Mouse (Mus musculus) spleen, embryonic (tissue): ENCODE measurements around the gene Apod.
"Not testable (repeated sequence)": the region's sequence is repeated elsewhere in the genome, so short reads cannot be mapped to it uniquely, and the experiment has no call there.

ENCODE experiments used
- CTCF ChIA-PET: fragments of 350-600 bp; sonication (Branson Sonifier 250); formaldehyde crosslinking; loops from one replicate; lab custom pipeline; 2022; lab: Charles Lee

Apod gene

DNA sequence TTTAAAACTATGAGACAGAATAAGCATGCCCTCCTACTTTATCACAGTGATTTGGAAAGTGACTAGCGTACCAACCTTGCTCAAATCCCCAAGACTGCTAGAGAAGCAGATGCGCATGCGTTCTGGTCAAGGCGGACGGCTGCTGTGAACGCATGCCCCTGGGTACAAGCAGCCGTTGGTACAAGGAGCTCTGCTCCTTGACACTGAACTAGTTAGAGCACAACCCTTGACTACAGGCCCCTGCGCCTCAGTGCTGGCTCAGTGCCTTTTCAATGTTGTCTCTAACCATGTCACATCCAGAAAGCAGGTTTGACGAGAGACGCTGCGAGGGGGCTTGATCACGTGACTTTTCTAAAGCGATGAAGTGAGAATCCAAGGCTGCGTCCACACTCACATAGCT is 10.5 kb upstream of the Apod start:
- CTCF ChIA-PET: no interaction called here

DNA sequence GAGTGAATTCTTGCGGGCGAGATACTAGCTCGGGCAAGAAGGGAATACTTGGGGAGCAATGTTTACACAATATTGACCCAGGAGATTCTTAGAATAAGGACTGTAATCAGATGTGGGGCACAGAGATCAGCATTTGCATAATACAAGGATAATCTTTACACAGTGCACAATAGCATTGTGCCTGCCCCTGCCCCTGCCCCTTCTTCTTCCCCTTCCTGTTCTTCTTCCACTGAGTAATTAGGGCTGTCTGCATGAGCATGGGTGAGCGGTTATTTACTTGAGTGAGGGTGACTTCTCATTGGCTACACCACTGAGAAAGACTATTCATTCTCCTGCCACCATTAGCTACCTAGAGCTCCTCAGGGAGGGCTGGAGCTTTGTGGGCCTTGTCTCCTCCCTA is 6.9 kb upstream of the Apod start:
- CTCF ChIA-PET: no interaction called here

DNA sequence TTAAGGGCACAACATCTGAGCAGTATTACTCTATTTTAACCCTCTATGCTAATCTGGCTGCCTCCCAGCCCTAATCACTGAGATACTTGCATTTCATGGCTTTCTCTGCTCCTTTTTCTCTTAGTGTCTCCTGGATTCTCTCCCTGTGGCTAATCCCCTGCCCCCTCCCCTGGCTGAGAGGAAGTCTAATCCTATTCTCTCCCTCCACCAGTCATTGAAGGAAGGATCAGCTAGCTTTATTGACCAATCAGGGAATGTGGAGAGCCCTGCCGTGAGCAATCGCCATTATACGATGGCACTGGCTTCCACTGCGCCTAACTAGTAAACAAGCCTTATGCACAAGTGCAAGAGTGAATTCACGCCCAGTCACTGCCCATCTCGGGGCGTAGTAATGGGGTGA is 6.3 kb upstream of the Apod start:
- CTCF ChIA-PET: no interaction called here

DNA sequence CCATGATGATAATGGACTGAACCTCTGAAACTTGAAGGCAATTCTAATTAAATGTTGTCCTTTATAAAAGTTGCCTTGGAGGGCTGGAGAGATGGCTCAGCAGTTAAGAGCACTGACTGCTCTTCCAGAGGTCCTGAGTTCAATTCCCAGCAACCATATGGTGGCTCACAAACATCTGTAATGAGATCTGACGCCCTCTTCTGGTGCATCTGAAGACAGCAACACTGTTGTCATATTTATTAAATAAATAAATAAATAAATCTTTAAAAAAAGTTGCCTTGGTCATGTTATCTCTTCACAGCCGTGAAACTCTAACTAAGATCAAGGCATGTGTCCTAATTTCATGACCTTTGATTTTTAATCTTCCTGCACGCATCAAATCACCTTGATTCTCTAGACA is 5.1 kb upstream of the Apod start:
- CTCF ChIA-PET: not testable (repeated sequence)

DNA sequence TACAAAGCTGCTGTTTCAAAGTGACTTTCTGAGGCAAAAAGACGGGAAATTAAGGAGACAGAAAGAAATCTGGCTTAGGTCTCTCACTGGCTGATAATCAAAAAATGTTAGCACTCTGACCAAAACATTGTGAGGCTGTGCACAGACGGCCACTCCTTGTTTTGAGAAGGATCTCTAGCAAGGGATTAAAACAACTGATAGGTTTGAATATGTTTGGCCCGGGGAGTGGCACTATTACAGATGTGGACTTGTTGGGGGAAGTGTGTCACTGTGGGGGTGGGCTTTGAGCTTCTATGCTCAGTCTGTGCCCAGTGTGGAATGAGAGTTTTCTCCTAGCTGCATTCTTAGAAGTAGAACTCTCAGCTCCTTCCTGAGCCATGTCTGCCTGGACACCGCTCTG is 4.7 kb upstream of the Apod start:
- CTCF ChIA-PET: no interaction called here

DNA sequence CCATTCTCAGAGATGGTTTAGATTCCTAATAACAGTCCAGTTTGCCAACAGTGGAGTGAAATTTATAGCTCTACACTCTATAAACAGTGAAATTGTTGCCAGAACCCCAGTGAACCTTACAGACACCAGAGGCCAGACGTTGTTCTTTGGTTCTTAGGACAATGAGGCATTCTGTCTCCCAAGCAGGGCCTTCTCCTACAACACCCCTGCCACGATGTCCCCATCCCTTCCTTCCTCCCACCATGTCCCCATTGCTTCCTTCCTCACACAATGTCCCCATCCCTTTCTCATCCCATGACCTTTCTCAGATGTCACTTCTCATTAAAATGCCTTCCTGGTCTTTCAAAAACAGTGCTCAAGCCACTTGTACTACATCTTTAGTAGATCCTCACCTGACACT is 3.8 kb upstream of the Apod start:
- CTCF ChIA-PET: no interaction called here

DNA sequence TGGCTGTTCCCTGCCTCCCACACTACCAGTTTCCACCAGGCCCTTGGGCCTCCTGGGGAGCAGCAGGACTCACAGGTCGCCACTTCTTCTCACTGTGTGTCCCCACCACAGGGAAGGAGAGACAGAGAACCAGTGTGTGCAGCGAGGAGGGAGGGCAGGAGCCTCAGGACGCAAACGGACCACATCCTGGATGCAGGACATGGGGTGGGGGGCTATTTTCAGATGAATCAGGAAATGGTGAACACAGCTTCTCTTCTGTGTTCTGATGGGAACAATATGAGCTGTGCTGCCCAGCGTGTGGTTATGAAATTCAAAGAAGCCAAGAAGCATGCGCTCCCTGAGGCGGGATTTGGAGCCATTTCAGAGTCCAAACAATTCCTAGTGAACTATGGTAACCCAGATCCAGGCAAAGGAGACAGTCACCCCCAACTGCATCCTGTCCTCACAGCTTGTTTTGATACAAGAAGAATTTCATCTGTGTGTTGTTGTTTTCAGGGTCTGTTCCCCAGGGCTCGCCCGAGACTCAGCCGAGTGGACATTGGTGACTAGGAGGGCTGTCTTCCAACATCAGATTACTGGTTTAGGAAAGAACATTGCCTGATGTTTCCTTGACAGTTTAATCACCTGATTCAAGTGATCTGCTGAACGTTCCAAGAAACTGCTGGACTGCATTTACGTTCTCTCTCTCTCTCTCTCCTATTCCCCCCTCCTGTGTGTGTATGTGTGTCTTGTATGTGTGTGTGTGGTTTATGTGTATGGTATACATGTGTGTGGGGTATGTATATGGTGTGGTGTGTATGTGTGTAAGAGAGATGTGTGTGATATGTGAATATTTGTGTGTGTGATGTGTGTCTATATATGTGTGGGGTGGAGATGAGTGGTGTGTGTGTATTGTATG is 1.9 kb upstream of the Apod start:
- CTCF ChIA-PET: not testable (repeated sequence)

DNA sequence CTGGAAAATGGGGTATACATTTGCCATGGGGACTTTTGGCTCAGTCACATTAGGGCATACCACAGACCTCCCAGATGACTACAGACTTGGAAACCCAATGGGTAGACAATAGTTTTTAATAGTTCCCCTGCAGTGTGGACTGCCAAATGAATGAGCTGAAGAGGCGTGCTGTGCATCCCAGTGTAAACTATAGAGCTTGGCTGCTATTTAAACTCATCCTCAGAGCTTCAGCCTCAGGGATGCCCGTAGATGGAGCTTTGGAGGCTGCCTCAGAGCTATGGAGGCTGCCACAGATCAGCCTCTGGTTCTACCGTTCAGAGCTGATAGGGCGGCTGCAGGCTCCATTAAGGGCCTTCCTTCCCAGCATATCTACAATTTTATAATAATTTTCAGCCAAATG is 686 bp upstream of the Apod start:
- CTCF ChIA-PET: interaction anchor here (0.6 kb wide), 1 partner anchor 942 kb away, joined by 5 read pairs; no protein-coding TSS in a partner anchor

DNA sequence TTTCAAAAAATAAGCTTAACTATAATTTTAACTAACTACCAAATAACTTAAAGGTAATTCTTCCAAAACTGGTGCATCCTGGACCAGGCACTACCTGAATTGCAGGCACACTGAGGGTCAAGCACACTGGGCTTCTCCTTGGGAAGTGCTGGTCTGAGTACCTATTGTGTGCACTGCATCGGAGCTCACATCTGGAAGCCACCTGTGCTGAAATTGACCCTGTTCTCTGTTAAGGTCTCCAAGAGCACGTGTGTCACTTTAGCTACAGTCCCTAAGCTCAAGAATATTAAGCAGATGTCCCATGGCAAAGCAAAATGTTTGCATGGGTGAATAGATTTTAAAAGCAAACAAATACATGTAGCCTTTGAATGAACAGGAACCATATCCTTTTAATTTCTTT is 997 bp downstream of the Apod start:
- CTCF ChIA-PET: no interaction called here

DNA sequence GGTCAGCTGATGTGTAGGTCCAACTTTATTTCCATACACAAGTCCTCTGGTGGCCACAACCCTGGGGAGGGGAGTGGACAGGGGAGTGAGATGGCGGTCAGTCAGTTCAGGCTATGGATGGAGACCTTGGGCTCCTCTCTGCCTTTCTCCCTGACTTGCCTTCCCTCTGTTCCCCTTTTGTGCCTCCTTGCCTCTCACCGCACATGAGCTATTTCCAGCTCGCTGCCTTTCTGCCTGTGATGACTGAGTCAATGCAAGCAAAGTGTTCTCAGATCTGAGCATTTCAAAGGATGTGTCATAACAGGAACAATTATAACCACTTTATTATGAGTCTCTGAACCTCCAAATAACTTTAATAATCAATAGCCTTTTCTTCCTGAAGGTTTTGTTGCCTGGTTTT is 2.3 kb downstream of the Apod start:
- CTCF ChIA-PET: no interaction called here

DNA sequence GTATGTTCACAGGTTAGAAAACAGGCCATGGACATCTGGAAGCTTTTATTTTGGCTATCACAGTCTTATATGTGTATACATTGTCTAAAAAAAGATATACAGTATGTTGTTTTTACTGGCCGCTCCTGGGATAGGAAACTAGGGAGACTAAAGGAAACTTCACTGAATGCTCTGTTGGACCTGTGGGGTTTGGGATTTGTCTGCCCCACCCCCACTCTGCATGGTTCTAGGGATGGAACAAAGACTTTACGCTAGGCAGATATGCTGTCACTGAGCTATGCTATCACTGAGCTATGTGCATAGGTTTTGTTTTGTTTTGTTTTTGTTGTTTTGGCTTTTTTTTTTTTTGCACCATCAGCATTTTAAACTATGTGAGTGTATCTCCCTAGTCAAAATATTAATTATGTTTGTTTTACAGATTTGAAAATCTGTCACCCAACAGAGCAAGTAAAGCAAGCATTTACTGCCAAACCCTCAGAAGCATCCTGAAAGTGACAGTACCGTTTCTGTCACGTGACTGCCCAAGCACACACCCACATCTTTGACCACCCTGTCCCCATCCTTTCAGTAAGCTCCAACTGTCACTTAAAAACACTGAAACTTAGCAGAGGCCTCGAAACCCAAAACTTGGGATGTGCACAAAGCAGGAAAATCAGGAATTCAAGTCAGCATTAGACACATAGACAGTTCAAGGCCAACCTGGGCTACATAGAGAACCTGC is 9.2 kb downstream of the Apod start:
- CTCF ChIA-PET: no interaction called here

DNA sequence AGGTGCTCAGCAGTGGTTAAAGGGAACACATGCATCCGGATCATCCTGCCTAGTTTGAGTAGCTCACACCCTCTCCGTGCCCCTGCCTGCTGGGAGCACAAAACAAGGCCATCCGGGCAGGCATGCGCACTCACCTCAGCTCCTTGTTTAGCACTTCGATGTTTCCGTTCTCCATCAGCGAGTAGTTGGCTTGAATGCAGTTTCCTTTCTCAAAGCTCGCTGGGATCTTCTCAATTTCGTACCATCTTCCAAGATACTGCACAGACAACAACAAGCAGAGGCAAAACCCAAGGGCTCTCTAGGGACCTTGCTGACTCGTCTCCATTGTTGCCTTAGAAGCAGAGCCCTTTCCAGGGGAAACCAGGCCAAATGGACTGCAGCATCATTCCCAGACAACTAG is 11.3 kb downstream of the Apod start:
- CTCF ChIA-PET: no interaction called here

DNA sequence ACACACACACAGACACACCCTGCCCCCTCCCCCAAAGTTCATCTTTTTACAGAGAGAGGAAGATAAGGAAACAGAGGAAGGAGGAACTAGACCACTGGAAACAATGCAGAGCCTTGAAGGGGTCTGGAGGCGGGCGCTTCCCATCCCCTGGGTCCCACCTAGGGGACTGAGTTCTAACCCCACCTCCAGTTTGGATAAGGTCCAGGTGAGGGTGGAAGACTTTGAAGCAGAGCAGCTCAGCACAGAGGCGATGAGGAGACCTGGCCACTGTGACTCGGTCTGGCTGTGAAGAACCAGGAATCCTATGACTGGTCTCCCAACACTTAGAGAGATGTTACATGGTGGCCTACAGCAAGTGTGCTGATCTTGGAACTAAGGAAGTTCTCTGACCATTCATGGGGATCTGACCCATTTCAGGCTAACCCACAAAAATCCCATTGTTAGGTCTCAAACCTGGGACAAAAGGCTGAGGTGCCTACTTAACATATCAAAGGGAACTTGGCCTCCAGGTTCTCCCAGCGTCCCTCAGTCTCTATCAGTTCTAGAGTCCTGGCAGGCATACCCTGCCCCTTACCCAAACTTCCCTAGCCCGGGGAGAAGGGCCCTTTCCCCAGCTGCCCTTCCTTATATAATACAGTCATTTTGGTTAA is 13.6 kb downstream of the Apod start:
- CTCF ChIA-PET: no interaction called here

DNA sequence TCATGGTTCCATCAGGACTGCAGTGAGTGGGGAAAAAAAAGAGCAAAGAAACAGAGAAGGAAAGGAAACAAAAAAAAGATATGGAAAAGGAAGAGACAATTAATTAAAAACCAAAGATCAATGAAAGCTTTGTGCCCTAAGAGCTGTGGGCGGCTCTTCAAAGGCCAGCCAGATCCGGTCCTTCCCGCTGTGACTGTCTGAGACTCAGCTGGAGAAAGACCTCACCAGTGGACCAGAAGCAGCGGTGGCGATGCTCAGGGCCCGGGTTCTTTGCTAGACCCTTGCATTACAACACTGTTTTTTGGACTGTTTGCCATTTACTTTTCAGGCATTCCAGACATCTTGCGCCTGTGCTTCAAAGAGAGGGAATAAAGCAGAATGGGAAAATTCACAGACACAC is 14.1 kb downstream of the Apod start:
- CTCF ChIA-PET: no interaction called here

DNA sequence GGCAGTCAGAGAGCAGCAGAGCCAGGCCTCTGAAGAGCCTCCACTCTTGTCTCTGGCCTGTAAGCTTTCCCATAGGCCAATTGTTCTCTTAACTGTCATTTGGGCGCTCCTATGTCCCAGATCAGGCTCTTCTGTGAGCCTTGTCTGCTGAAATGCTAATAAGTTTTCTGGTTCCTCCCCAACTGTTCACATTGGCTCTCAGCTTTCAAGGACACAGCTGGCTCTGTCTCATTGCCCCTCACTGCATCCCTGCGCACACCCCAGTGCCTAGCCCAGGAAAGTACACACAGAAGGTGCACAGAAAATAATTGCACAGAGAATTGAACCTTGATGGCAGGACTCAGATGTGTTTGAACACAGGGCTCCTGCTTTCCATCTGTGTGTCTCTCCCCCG is 14.7 kb downstream of the Apod start:
- CTCF ChIA-PET: no interaction called here

DNA sequence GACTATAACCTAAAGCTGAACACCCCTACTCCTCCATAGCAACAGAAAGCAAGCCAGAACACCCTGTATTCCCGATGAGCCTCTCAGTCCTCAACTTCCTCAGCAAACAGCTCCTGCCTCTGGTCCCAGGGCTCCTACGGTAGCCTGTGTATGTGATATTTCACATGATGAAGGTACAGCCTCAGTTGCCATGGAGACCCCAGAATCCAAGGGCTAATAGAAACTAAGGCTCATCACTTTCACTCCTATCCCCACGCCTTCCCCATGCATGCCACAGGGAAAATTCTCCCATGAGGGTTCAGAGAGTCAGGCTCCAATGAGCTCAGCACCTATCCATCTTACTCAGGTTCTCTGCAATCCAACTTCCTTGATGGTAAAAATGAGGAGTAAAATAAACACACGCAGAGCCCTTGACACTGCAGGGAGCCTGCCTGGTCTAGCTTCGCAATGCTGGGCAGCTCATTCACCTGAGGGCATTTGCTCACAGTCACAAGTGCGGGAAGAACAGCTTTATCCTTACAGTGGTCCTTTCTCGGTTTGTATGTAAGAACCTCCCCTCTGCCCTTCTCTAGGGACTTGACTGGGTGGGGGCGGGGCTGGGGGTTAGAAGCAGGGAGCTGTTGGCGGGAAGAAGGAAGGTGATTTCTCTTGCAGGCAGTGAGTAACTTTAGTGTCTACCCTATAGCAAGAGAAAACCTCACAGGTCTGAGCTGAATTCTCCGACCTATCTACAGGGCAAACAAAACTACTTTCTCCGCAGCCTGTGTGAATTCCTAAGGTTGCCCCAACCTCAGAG is 15.2 kb downstream of the Apod start:
- CTCF ChIA-PET: interaction anchor here (0.6 kb wide), 1 partner anchor 877 kb away, joined by 3 read pairs; no protein-coding TSS in a partner anchor

DNA sequence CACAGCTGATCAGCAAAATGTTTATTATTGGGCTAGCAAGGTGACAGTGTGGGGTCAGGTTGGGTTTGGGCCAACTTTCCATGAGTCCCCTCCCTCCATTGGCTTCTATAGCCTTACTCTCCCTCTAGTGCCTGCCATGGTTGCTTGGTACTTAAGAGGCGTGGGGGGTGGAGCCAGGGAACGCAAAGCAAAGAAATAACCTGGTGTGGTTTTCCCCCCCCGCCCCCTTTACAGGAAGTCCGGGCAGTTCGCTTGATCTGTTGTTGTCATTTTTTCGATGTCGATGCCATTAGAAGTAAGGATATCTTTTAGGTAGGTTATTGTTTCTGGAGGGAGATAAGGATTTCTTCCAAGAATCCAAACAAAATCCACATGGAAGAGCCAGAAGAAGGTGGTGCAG is 17.5 kb downstream of the Apod start:
- CTCF ChIA-PET: interaction anchor here (0.6 kb wide), 1 partner anchor 205 kb away, joined by 7 read pairs; no protein-coding TSS in a partner anchor

DNA sequence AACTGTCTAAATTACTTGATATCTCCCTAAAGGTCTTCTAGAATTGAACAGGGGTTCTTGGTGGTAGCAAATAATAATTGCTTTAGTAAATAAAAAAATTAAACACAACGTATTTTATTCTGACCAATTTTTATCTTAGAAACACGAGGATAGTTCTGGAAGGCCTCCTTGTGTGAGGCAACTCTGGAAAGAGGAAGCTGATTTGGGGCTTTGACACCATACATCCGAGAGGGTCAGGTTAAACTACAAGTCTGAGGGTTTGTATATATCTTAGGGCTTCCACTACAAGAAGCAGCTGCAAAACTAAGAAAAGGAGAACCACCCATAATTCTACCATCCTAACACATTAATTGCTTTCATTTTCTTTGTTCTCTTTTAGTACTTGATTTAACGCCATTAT is 20.8 kb downstream of the Apod start:
- CTCF ChIA-PET: interaction anchor here (0.6 to 0.7 kb wide), 2 partner anchors 53 to 727 kb away, joined by 3 read pairs; no protein-coding TSS in a partner anchor

DNA sequence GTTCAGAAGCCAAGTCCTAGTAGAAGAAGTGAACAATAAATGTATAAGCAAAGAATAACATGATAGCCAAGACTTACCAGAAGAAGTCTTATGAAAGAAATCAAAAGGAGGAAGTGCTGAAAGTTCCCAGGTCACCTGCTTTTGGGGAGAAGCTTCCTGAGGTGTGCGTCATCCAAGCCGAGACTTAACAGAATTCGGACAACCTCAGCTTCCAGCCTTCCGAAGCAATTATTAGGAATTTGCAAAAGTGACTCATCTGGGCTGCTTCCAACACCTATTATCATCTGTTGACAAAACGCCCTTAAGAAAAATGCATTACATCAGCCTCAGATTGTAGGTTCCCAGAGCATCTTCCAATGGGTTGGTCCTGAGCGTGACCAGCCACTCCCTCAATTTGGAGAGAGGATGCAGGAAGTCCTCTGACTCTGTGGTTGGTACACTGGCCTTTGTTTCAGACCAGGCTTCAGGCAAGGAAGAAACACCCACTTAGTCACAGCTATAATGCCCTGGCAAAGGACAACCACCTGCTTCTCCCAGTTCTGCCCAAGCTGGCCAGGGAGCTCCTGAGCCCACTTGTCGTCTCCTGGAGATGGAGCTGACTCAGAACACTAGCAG is 23.8 kb downstream of the Apod start:
- CTCF ChIA-PET: no interaction called here

DNA sequence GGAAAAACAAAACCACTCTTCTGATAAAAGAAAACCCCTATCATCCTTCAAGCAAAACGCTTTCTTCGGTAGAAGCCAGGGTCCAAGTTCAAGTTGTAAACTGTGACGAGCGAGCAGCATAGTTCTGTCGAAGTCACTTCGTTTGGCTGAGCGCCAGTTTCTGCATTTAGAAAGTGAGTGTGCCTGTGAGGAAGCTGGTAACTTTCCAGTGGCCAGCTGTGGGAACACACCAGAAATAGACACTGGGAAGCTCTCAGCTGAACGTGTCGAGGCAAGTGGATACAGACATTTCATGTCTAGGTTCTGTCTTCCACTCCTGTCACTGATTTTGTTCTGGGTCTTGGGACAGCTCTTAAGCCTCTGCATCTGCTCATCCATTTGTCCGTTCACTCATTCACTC is 24.3 kb downstream of the Apod start:
- CTCF ChIA-PET: interaction anchor here (0.7 kb wide), 1 partner anchor 212 kb away, joined by 4 read pairs; no protein-coding TSS in a partner anchor

DNA sequence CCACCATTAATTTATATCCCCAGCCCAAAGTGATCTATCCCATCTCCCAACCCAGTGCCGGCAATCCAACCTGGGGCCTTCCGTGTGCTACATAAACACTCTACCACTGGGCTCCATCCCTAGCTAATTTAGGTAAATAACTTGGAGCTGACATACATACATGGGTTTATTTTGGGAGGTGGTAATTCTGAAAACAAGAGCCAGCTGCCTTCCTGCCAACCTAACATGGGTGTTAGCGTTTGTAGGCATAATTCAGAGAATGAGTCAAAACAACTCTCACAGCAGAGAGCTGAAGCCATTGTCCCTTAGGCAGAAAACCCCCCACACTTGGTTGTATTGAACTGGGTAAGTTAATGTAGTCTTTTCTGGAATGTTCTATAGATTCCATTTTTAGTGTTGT is 26.9 kb downstream of the Apod start:
- CTCF ChIA-PET: no interaction called here
